Mouse (Mus musculus) liver, embryonic 14.5 days (tissue): Measurements from ENCODE around the gene Pnpla1.

Experiments
- CTCF ChIP-seq: IDR thresholded peaks from 2 replicates; pipeline ENCODE4 v1.5.1; 2016; ENCODE audit warnings: antibody characterized with exemption, low read depth, control low read depth
- EP300 ChIP-seq: IDR thresholded peaks from 2 replicates; pipeline ENCODE4 v1.6.1; 2016; ENCODE audit warnings: antibody characterized with exemption, low read depth

GRCm38 (mm10) chr17:28864464-28864863 lies 6.3 kb downstream of the Pnpla1 start:
- TF ChIP-seq CTCF, result no peak
- no peak for TF ChIP-seq EP300
